Mouse (Mus musculus): Measurements from ENCODE around the gene Aldh16a1.

DNA sequence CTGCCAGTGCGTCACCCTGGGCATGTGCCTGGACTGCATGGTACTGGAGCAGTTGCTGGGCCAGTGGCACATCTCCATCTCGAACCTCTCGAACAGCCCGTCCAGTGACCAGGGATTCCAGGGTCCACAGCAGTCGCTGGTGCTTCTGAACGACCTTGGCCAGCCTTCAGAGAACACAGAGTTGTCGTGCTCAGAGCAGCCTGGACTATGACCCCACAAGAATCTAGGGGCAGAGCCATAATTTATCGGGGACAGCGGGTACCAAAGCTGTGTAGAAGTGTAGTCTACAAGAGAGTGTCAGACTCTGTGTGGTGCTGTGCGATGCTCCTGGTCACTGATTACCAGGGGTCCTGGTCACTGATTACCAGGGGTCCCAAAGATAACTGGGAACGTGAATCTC, 6.5 kb downstream of the Aldh16a1 start:
- TF ChIP-seq CTCF (IDR thresholded peaks at IDR 0.05; ENCODE audit: low read depth) (no peak), EP300 (IDR thresholded peaks at IDR 0.05; ENCODE audit: low read depth) (no peak)
